Mouse (Mus musculus) heart, embryonic 14.5 days (tissue): ENCODE results near the gene Tbck. TPM values are rescaled to one million over a fixed set of nuclear protein-coding genes. Genes with fewer than 3 reads are reported as not detected.

Source experiments
- ATAC-seq: fragments of 200-750 bp; cut with Nextera tagmentation; 2 replicates; pipeline ENCODE4 v1.8.0; 2017; ENCODE audit warnings: low read depth, moderate TSS enrichment; ENCODE audit not compliant: insufficient number of reproducible peaks, insufficient read depth, low FRiP score
- H3K27ac ChIP-seq, 2 experiments: fragments of 200-500 bp in 1 of 2; fragments of 300-500 bp in 1 of 2; sonication (generic) in 1 of 2; replicated peaks in 1 of 2; 2 replicates each; pipeline ENCODE4 v1.5.1; 2012 to 2014; ENCODE audit warnings: low read depth in 2 of 2, low read length in 2 of 2, control low read depth in 1 of 2, mild to moderate bottlenecking in 1 of 2, mixed read lengths in 1 of 2; ENCODE audit not compliant: control insufficient read depth in 1 of 2, insufficient read depth in 1 of 2
- H3K27me3 ChIP-seq: fragments of 300-500 bp; sonication (generic); 2 replicates; pipeline ENCODE4 v1.6.1; 2014; ENCODE audit warnings: mild to moderate bottlenecking, low read length, control low read depth; ENCODE audit not compliant: control insufficient read depth, insufficient read depth
- H3K36me3 ChIP-seq: fragments of 300-500 bp; sonication (generic); 2 replicates; pipeline ENCODE4 v1.6.1; 2014; ENCODE audit warnings: mild to moderate bottlenecking, control low read depth, low read length, mixed read lengths; ENCODE audit not compliant: control insufficient read depth, insufficient read depth
- H3K4me1 ChIP-seq, 2 experiments: fragments of 200-500 bp in 1 of 2; fragments of 300-500 bp in 1 of 2; sonication (generic) in 1 of 2; 2 replicates each; pipeline ENCODE4 v1.6.1; 2012 to 2014; ENCODE audit warnings: low read length in 2 of 2, control low read depth in 1 of 2, mixed read lengths in 1 of 2; ENCODE audit not compliant: control insufficient read depth in 2 of 2, insufficient read depth in 2 of 2
- H3K4me2 ChIP-seq: fragments of 300-500 bp; sonication (generic); 2 replicates; pipeline ENCODE4 v1.6.1; 2014; ENCODE audit warnings: mild to moderate bottlenecking, low read length
- H3K4me3 ChIP-seq, 2 experiments: fragments of 200-500 bp in 1 of 2; fragments of 300-500 bp in 1 of 2; sonication (generic) in 1 of 2; 2 replicates each; pipeline ENCODE4 v1.5.1; 2012 to 2014; ENCODE audit warnings: low read length in 2 of 2, mild to moderate bottlenecking in 2 of 2, control low read depth in 1 of 2, low read depth in 1 of 2, moderate library complexity in 1 of 2; ENCODE audit not compliant: control insufficient read depth in 1 of 2, insufficient read depth in 1 of 2
- H3K9ac ChIP-seq: fragments of 300-500 bp; sonication (generic); 2 replicates; pipeline ENCODE4 v1.6.1; 2014; ENCODE audit warnings: mild to moderate bottlenecking, low read length
- H3K9me3 ChIP-seq: fragments of 300-500 bp; sonication (generic); 2 replicates; pipeline ENCODE4 v1.6.1; 2016; ENCODE audit warnings: low read length, control low read depth; ENCODE audit not compliant: control insufficient read depth
- WGBS: fragments of 180-500 bp; shearing (Covaris S2); extraction: QIAGEN DNeasy Blood & Tissue Kit; methylation state at CpG from one replicate; pipeline ENCODE4 v1.1.7; 2014; 5-methylcytosine and 5-hydroxymethylcytosine counted together
- polyA plus RNA-seq: library from polyadenylated mRNA; unstranded; fragments of >200 nt; fragmentation: Nextera tagmentation; extraction: Ambion mirVana; gene quantifications from 2 replicates; pipeline ENCODE4 v1.2.1, GENCODE M21; 2014

Tbck gene
- polyA plus RNA-seq, 1 experiment from 2014 or later, result 15.9 TPM

- Histone ChIP-seq H3K4me3 (no peak overlapping the region), H3K9me3 (no peaks in the 10 kb centered on the region), H3K27me3 (no peaks in the 10 kb centered on the region), H3K36me3 (0 out of 2 replicates have a peak, but pooled peaks cover 4% of the 10 kb centered on the region), H3K4me1 (no peaks in the 10 kb centered on the region), H3K27ac (no peak overlapping the region), H3K9ac (no peak overlapping the region), H3K4me2 (no peak overlapping the region)
- ATAC-seq, result no peak
- WGBS, result 92% methylated on average over 17 of the region's 17 CpGs
Observed at GRCm38 (mm10) chr3:132766033-132766726, 82.2 kb downstream of the Tbck start.

DNA sequence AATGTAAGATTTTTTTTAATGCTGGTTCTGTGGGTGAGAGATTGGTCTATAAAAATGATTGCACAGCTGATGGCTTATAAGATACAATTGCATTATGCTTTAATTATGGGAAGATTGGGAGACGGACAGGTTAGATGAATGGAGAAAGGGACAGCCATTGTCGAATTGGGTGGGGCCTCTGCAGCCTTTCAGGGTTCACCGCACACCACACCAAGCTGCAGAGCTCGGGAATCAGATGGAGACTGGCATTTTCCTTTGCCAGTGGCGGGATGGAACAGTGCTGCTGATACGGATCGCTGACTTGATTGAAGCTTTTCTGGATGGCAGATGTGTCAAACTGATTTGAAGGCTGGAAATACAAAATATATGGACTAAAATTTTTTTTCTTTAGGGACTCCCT, 88.1 kb downstream of the Tbck start:
- H3K36me3 ChIP-seq, result peaks cover 13% of the 10 kb centered on the region; the same call in 1 of the 2 replicates
- no peak for ATAC-seq
- no peaks in the 10 kb centered on the region for H3K9me3 ChIP-seq
- H3K4me3 ChIP-seq, result no peak overlapping the region
- H3K27ac ChIP-seq, result no peak overlapping the region
- no peak overlapping the region for H3K4me2 ChIP-seq
- WGBS, result 89% methylated on average over 7 of the region's 7 CpGs
- H3K4me1 ChIP-seq, result no peaks in the 10 kb centered on the region
- no peaks in the 10 kb centered on the region for H3K27me3 ChIP-seq
- H3K9ac ChIP-seq, result no peak overlapping the region

GRCm38 (mm10) chr3:132776686-132777085, 92.7 kb downstream of the Tbck start:
- Histone ChIP-seq H3K4me2 (no peak overlapping the region), H3K9ac (no peak overlapping the region), H3K27ac (no peak overlapping the region), H3K27me3 (no peaks in the 10 kb centered on the region), H3K4me3 (no peak overlapping the region), H3K4me1 (no peaks in the 10 kb centered on the region), H3K36me3 (peaks cover 15% of the 10 kb centered on the region; the same call in 1 of the 2 replicates), H3K9me3 (no peaks in the 10 kb centered on the region)
- 90% methylated on average over 7 of the region's 7 CpGs for WGBS
- ATAC-seq, result no peak

- 93% methylated on average over 2 of the region's 2 CpGs for WGBS
- H3K4me2 ChIP-seq, result no peak overlapping the region
- no peaks in the 10 kb centered on the region for H3K9me3 ChIP-seq
- no peak overlapping the region for H3K4me3 ChIP-seq
- no peak for ATAC-seq
- 0 out of 2 replicates have a peak, but pooled peaks cover 8% of the 10 kb centered on the region for H3K36me3 ChIP-seq
- H3K27ac ChIP-seq, result no peak overlapping the region
- no peaks in the 10 kb centered on the region for H3K27me3 ChIP-seq
- H3K4me1 ChIP-seq, result no peaks in the 10 kb centered on the region
- no peak overlapping the region for H3K9ac ChIP-seq
Observed at GRCm38 (mm10) chr3:132781103-132781502, 97.2 kb downstream of the Tbck start.

GRCm38 (mm10) chr3:132783087-132783486, 99.1 kb downstream of the Tbck start:
- Histone ChIP-seq H3K4me1 (no peaks in the 10 kb centered on the region), H3K27ac (no peak overlapping the region), H3K4me2 (no peak overlapping the region), H3K36me3 (no peaks in the 10 kb centered on the region), H3K9me3 (no peaks in the 10 kb centered on the region), H3K4me3 (no peak overlapping the region), H3K9ac (no peak overlapping the region), H3K27me3 (no peaks in the 10 kb centered on the region)
- WGBS, result 95% methylated on average over 1 of the region's 1 CpGs
- ATAC-seq, result no peak

- Histone ChIP-seq H3K27me3 (no peaks in the 10 kb centered on the region), H3K9ac (no peak overlapping the region), H3K4me2 (no peak overlapping the region), H3K4me1 (no peaks in the 10 kb centered on the region), H3K36me3 (no peaks in the 10 kb centered on the region), H3K27ac (no peak overlapping the region), H3K9me3 (no peaks in the 10 kb centered on the region), H3K4me3 (no peak overlapping the region)
- 84% methylated on average over 6 of the region's 6 CpGs for WGBS
- ATAC-seq, result no peak
Observed at GRCm38 (mm10) chr3:132784732-132785131, 100.8 kb downstream of the Tbck start.

DNA sequence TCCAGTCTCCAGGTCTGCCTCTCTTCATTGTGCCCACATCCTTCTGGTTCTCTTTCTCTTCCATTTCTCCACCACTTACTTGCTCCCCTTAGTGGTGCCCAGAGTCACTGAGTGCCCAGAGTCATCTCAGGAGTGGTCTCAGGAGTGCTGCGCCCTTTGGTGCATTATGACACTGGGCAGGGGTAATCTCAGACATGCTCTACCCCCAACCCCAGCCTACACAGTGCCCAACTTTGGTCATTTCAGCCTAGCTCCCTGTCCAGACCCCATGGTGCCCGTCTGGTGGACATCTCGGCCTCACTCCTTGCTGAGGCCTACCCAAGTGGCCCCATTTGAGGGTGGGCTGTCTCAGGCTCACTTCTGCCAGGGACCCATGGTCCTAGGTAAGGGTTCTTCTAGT, 102.7 kb downstream of the Tbck start:
- H3K27me3 ChIP-seq, result no peaks in the 10 kb centered on the region
- ATAC-seq, result no peak
- H3K9ac ChIP-seq, result no peak overlapping the region
- H3K27ac ChIP-seq, result no peak overlapping the region
- H3K36me3 ChIP-seq, result no peaks in the 10 kb centered on the region
- no peak overlapping the region for H3K4me2 ChIP-seq
- 88% methylated on average over 3 of the region's 3 CpGs for WGBS
- H3K4me3 ChIP-seq, result no peak overlapping the region
- no peaks in the 10 kb centered on the region for H3K4me1 ChIP-seq
- no peaks in the 10 kb centered on the region for H3K9me3 ChIP-seq

DNA sequence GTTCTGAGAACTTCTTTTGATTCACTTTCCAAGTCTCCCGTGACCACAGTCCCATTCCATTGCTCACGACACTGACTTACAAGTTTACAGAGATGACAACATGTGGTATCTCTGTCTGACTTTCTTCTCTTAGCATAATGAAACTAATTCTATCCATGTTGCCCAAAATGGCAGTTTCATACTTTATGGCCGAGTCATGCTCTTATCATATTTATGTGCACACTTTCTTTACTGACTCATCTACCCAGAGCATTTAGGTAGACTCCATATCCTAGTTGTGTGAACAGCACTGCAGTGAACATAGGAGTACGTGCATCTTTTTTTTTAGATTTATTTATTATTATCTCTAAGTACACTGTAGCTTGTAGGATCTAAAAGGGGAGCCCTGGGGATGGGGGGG, 103.8 kb downstream of the Tbck start:
- no peaks in the 10 kb centered on the region for H3K27me3 ChIP-seq
- ATAC-seq, result no peak
- 90% methylated on average over 4 of the region's 4 CpGs for WGBS

More for the DNA sequence above, 103.8 kb downstream of the Tbck start:
- Histone ChIP-seq H3K4me3 (no peak overlapping the region), H3K9ac (no peak overlapping the region), H3K27ac (no peak overlapping the region), H3K4me2 (no peak overlapping the region), H3K9me3 (no peaks in the 10 kb centered on the region), H3K36me3 (no peaks in the 10 kb centered on the region), H3K4me1 (no peaks in the 10 kb centered on the region)
